Mouse (Mus musculus) mature B cell (primary cell): Measurements from ENCODE around the gene Map7.

Experiments
- in situ Hi-C: fragments of 300-500 bp; cut with MboI; formaldehyde crosslinking; loops from 2 replicates; pipeline ENCODE4 v1.14.3; 2019

Map7 gene

DNA sequence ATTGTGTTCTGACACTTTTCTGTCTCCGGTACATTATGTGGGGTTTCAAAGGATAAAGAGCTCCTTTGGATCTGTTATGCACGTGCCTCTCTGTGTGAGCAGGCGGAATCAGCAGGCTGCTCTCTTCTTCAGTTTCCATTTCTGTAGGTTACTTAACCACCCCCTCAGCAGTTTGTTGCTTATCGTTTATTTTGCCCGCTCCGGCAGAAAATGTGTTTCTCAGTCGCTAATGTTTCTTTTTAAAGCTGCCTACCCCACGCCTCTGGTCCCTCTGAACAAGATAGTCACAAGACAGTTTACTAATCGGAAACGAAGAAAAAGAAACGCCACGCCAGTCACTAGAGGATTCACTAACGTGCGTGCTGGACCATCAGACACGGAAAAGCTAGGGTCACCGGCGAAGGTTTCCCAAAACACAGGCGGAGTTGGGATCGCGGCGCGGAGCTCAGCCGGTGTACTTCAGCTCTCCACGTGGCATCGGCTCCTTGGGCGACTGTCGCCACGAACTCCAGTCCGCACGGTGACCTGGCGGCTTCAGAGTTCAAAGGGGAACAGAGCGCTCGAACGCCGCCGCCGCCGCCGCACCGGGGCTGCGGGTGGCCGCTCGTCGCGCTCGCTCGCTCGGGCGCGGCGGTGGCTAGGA is at the start of gene Map7:
Gene Map7 (plus strand): TSS at position 342 of the 643 bp plus-strand sequence.
- in situ Hi-C loops: no loop called here

DNA sequence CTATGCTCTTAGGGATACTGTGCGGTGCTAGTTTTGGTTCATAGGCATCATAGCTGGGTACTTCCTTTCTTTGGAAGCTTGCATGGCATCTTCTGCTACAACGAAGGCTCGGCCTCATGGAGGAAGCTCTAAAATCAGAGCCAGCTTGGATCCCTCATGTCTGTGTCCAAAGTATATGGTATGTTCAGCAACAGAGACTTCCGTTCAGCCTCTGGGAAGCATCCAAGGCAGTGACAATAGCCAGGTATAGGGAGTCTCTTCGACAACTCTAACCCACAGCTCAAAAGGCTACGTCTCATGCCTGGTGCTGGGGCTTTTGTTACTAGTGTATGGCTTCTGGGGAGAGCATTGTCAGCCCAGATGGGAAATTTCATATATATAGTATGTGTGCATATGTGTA is 46.8 kb upstream of the Map7 start:
- in situ Hi-C loops: no loop called here

DNA sequence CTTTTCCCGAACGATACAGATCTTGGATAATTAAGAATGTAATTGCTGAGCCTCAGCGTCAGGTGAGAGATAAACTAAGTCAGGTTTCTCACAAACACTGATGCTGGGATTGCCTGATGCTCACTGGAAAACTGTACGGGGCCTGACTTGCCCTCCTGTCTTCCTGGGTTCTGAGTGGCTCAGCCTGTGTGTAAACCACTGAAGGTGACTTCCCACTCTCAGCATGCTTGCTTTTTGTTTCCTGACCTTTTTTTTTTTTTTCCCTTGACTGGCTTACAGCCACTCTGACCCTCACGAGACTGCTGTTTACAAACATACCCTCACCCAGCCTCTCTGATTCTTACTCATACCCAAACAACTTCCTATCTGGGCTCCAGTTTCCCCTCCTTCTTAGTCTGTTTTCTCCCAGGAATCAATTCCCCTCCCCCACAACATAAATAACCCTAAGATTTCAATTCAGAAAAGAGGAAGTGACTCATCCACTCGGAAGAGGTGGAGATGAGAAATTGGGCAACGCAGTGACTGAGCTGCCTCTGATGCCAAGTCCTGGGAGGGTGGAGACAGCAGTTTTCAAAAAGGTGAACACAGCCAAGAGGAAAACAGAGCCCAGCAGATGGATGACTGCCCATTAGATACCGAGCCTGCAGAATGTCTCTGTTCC is 43.9 kb upstream of the Map7 start:
- in situ Hi-C loops: no loop called here

DNA sequence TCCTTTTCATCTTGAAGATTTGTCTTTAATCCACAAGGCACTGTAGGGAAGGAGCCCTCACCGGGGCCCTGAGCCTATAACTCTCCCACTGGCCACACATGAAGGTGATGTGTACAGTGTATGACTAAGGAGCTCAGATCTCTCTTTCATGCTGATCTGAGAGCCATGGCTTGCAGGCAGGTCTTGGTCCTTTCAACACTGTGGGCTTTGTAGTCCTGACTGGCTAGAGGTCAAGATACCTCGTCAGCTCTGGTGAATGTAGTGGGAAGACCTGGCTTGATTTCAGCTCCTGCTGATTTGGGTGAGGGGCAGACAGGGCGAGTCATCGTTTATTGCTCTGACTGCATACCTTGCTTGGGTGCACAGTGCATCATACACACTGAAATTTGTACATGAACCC is 42.7 kb upstream of the Map7 start:
- in situ Hi-C loops: no loop called here

DNA sequence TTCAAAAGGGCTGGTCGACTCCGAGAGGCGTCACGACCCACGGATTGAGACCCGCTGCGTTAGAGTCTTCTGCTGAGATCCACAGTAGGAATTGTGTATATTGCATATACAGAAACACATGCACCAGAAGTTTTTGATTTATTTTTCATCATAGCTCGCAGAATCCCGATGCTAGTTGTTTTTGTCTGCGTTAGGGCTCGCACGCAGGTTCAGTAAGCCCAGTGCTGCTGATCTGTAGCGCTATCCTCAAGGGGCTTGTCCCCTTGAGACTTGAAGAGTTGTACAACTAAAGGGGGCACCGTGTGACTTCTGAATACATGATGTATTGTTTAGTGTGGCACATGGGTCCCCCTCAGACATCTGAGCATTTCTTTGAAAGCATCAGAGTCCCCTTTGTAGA is 41.2 kb upstream of the Map7 start:
- in situ Hi-C loops: no loop called here

DNA sequence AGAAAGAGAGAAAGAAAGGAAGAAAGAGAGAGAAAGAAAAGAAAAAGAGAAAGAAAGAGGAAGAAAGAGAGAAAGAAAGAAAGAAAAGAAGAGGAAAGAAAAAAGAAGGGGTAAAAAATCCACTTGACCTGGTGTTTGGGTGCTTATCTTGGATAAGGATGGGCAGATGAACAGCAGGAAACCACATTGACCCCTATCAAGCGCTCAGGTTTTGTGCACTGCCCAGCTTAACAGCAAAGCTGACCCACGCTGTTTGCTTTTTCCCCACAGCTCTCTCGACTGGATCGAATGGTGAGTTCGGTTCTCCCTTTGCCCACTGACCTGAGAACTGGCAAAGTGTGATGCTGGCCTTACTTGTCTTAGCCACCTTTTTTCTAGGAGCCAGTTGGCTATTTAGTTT is 36.8 kb upstream of the Map7 start:
- in situ Hi-C loops: no loop called here

DNA sequence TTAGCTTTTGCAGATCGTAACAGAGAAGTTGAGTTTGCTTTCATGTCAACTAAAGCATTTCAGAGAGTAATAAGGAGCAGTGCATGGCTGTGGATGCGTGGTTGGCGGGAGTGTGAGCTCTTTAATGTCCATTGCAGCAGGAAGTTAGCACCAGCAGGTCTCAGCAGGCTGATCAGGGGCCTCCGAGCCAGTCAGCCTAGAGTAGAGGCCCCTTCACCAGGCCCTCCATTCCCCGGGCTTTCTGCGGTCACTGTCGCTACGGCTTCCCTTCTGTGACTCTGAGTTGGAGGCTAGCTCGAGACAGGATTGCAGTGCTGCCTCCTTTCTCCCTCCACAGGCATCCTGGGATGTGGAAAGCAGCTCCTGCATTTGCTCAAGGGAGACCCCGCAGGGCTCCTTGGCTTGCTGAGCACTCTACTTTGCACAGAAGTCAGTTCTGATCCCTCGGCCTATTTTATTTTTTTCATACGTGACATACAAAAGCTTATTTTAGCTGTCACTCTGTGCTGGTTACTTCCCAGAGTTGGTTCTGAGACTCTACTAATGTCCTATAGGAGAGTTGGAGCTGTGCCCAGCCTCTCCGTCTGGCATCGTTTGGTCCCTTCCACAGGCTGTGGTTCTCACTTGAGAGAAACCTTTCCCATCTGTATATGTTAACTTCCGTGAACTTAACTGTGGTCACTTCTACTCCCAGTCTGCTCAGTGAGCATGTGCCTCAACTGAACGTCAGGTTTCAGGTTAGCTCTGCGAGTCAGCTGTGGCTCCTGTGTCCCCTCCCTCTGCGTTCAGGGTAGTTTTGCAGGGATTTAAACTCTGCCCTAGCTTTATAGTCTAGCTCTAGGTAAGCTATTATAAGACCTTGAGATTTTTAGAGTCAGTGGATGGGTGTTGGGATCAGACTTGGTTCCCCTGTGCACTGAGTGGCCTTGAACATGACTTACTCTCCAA is 36.0 kb upstream of the Map7 start:
- in situ Hi-C loops: no loop called here

DNA sequence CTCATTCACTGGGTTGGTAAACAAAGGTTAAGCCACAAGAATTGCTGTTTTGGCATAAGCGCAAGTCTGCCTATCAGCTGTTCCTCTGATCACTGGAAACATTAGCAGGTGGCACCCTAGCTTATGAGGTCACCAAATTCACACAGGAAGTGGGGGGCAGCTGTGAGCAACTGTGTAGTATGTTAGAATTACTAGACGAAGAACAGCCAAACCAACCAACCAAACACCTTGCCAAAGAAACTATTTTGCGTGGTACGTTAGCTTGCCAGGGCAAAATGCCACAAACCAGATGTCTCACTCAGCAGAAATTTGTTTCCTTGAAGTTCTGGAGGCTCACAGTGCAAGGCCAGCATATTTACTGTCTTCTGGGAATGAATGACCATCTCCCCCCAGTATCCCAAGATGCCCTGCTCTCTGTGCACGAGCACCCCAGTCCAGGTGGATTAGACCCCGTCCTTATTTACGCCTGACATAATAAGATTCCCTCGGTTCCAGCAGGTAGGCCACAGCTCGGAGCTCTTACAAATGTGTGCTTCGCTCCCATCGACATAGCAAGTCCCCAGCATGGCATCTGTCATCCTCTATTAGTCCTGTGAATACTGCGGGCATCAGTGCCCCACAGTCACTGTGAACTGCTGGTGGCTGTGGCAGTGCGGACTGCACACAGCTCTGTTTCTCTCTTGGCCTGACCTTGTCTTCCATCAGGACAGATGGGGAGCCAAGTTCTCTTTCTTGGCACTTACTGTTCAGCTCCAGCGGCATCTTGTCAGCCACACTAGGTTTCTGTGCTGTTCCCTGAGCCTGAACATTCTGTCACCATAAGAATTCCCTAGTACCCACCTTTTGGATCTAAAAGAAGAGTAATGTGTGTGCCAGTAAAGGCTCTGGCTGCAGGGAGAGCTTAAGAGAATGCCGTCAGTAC is 28.5 kb upstream of the Map7 start:
- in situ Hi-C loops: no loop called here

DNA sequence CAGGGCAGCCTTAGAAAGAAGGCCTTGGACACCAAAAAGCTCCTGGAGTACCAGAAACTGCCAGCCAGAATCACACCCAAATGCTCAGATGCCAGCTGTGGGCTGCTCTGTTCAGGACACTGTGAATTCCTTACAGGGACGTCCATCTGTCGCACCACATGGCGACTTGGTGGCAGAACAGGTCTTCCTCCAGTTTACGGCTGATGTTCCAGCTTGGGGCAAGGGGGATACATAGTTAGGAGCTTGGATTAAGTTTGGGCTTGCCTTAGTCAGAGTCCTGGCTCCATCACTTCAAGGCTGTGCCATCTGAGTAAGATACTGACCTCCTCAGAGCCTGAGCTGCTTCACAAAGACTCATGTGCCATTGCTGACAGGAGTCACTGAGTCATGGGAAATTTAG is 26.3 kb upstream of the Map7 start:
- in situ Hi-C loops: no loop called here

DNA sequence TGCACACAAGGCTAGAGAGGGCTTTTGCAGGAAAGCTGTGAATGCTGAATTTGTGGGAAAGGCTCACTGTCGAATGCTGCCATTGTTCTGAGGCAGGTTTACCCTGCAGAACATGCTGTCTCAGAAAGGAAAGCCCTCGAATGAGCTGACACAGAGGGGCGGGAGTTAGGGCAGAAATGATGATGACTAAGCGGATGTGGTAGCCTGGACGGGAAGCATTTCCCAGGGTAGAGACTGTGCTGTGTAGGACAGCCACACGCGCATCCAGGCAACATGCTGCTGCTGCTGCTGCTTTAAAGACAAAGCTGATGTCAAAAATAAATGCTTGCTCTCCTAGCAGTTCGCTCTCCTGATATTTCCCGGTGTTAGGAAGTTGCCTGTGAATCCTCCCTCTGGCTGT is 24.9 kb upstream of the Map7 start:
- in situ Hi-C loops: no loop called here

DNA sequence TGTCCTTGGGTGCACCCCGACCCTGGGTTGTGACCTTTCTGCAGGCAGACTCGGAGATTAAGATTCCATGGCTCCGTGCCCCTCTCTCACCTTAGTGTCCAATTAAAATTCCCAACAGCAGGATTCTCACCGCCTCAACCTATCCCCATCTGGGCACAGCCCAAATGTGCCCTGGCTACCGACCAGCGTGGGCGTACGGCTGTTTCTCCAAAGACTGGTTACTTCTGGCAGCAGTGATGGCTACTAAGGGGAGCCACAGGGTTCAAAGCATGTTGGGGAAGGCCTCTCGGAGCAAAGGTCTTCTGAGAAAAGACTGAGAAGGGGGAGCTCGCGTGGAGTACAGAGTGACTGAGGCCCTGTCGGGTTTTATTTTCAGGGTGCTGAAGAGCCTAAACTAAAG is 23.7 kb upstream of the Map7 start:
- in situ Hi-C loops: no loop called here

DNA sequence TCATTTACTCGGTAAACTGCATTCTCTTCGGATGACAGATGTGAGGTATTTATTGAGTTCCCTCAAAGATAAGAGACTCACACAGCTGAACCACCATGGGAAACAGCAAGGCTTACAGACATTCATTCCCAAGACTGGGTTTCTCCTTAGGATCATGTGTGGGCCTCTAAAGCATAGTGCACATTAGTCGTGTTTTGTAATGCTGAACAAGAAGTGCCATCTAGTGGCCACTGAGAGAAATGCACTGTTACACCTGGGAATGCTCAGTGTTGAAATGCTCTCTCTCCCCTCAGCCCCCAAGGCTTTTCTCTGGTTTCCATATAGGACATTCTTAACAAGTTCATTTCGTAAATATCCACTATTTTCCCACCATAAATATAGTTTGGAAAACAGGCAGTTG is 23.0 kb upstream of the Map7 start:
- in situ Hi-C loops: no loop called here

DNA sequence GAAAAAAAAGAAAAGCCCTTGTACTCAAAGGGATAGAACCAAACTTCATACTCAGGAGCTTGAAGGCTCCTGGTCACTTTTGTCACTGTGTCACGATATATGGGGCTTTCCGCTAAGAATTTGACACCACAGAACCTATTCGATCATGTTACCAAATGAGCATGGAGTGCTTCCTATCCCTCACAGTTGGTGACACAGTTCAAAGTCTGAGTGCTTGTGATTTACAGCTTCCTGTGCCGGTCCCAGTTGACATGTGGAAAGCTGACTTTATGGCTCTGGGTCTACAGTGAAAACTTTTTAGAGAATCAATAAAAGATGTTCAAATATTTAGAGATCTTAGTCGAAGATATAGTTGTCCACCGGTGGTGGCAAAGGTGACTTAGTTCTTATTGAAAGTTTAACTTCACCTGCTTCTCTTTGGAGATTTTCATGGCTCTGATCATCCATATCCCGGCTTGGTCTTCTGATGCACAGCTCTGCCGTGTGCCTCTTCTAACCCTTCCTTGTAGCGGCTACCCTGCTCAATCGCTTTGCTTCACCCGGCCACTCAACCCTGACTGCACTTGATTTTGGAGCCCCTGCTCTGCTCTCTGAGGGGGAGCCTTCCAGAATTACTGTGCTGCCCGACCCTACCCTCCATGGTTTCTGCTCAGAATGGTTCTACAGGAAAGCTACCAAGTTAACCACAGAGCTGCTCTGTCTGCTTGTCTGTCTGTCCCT is 15.2 kb upstream of the Map7 start:
- in situ Hi-C loops: no loop called here

DNA sequence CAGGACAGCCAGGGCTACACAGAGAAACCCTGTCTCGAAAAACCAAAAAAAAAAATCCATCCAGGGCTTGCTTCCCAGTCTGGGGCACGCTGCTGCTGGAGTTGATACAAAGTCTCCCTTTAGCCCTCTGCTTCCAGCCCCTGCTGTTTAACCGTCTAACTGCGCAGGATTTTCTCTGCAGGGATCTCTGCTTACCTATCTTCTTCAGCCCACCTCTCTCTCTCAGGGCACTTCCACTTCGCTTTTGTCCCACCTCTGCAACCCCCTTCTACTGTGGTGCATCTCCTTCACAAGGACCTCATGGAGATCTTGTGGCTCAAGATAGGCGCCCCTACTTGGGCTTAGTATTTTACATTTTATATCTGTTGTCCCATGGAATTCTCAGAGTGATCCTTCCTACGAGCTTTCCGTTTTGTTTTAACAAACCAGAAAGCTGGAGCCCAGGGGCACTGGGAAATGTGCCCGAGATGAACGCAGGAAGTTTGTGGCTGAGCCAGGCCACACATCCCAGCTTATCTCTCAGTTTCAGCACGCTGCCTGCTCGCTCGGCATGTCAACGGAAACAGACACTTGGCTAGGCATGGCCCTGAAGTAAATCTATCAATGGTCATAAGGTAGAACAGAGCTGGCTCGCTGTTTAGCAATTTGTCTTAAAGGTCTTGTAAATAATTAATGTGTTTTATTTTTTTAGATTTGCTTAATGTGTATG is 12.8 kb upstream of the Map7 start:
- in situ Hi-C loops: no loop called here

DNA sequence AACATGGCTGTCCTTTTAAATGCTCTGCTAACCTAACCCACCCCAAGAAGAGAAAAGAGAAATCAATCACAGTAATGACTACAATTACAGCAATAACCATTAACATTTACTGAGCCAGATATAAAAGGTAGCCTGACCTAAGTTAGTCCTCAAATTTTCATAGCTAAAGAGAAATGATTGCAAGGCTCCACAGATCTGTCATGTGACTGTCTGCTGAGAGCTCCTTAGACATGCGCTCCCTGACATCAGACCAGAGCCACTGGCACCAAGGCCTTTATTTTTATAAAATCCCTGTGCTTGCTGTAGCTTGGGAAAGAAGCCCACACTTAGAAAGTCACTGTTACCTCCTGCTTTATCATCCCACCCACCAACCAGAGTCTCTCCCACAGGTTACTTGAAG is 11.8 kb upstream of the Map7 start:
- in situ Hi-C loops: no loop called here

DNA sequence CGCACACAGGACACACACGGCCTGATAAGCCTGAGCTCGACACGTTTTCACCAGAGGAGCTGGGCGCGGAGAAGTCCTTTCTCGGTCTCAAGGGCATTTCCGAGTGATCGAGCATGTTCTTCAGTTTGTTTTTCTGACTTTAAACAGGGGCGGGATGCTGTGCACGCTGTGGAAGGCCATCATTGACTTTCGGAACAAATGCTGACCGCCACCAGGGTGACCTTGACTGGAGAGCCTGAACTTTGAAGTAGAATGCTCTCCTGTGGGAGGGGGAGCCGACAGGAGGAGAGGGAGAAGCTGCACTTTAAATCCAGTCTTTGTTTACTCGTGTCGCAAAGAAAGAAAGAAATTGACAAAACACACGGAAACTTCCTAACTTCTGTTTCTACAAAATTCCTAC is 6.9 kb upstream of the Map7 start:
- in situ Hi-C loops: no loop called here

DNA sequence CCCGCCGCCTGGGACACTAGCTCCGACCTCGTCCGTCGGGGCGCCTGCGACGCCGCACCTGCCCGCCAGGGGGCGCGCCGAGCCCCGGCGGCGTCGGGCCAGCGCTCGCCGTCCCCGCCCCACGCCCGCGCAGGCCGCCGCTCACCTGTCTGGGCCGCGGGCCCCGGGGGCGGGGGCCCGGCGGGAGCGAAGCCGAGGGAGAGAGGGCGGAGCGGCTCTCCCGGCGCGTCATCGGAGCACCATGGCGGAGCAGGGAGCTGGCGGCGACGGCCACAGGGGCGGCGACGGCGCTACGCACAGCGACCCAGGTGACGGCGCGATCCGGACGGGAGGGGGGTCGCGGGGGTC is 476 bp downstream of the Map7 start:
- in situ Hi-C loops: no loop called here

DNA sequence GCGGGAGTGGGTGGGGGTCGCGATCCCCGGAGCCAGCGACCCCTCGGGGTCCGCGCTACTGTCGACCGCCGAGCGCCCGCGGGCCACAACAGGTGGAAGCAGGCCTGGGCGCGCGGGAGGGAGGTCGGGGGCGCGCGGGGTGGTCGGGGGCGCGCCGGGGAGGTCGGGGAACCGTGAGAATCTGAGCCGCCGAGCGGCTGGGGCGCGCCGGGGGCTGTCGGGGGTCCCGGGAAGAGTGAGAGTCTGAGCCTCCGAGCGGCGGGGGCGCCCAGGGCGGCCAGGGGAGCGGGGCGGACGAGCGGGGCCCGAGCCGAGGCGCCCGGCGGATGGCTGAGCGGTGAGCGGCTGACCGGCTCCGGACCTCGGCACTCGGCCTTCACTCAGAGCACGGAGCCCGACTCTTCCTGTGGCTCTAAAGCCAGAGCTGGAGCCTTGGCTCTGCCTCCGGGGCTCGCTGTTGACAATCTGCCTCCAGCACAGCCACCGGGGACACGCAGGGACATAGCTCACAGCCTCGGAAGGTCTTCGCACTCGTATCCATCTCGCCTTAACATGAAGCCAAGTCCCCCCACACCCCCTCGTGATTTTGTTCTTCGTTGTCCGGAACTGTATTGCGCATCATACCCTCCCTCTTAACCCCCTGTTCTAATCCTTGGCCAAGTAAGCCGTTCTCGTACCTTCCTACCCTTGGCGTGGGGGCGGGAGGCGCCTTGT is 1.0 kb downstream of the Map7 start:
- in situ Hi-C loops: no loop called here

DNA sequence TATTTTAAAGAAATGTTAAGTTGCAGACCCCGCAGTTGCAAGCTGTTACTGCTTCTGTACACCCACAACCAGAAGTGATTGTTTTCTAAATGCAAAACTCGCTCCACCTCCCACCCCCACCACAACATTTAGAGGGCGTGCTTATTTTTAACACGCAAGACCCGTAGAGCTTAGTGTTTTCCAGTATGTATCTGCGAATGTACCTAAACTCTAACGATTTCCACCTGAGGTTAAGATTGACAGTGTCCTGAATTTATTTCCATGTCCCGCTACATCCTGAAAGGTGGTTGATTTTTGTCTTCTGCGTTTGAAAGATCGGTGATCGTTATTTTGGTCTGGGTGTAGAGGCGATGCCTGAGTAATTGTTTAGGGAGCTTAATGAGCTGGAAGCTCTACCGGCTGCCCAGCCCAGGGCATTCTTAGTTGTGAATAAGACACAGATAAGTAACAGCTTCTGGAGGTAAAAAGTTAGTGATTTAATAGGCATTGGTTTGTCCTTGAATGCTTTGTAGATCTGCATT is 1.6 kb downstream of the Map7 start:
- in situ Hi-C loops: no loop called here

DNA sequence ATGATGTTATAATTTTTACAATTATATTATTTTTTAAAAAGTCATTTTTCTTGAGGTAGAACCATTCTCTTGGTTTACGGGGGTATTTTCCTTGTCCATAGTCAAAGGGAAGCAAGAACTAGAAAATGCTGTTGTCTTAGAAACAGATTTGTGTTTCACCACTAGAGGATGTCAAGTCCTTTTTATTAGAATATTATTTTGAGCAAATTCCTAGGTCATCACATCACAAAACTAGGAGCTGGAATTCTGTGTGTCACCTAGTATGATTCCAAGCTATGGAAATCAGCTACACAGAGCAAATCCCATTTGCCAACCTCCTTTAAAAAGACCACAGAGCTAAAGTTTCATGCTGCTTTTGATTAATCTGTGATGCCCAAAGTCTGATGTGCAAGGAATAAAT is 3.9 kb downstream of the Map7 start:
- in situ Hi-C loops: no loop called here
